Mouse (Mus musculus): ENCODE measurements at regions not wholly inside any gene's neighbourhood (a gene's known extent, or its start where the extent isn't known, plus 50 kb on each side); places are given as distances from the start of the nearest gene placed in this dataset.
"Not testable (repeated sequence)": the region's sequence is repeated elsewhere in the genome, so short reads cannot be mapped to it uniquely, and the experiment has no call there.

GRCm38 (mm10) chr3:72377387-72377786, 590.3 kb downstream of the Sis start:
- DNase-seq (ENCODE audit: low spot score), result no peak

GRCm38 (mm10) chr3:72359906-72360305, 607.8 kb downstream of the Sis start:
- not testable (repeated sequence) for DNase-seq (ENCODE audit: low spot score)

GRCm38 (mm10) chr3:72328066-72328465, 639.6 kb downstream of the Sis start:
- DNase-seq (ENCODE audit: low spot score), result no peak

- DNase-seq (ENCODE audit: low spot score), result peak; percentile 64
Measured at GRCm38 (mm10) chr3:72323877-72324276, 643.8 kb downstream of the Sis start.

- DNase-seq (ENCODE audit: low spot score), result peak; percentile 24
Measured at GRCm38 (mm10) chr3:72304654-72305053, 663.0 kb downstream of the Sis start.
